Mouse (Mus musculus): ENCODE data around the gene Gm20388. TPM values are rescaled to one million over a fixed set of nuclear protein-coding genes. Genes with fewer than 3 reads are reported as not detected.

Gm20388 gene
- polyA plus RNA-seq, 1 experiment from 2014 or later, result 5.5 TPM

DNA sequence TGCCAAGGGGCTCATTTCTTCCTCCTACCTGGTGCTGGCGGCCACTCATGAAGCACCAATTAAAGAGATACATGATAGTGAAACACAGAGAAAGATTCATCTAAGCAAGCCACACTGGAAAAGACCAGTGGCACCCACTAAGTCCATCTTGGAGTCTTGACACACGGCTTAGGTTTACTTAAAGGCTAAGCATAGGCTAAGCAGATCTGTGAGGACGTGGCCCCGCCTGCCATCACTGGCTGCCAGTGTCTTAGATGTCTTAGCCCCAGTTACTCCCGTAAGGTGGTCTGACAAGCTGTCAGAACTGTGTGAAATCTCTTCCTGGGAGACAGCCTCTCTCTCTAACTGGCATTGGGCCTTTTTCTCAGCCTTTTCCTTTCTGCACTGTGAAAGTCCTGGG, 404.3 kb downstream of the Gm20388 start:
- Histone ChIP-seq H3K27me3 (ENCODE audit: poor library complexity, severe bottlenecking) (peaks cover 85% of the 10 kb centered on the region), H3K36me3 (replicated peaks) (no peaks in the 10 kb centered on the region), H3K27ac (no peak overlapping the region), H3K4me3 (no peak overlapping the region), H3K4me1 (peaks cover 67% of the 10 kb centered on the region), H3K9me3 (no peaks in the 10 kb centered on the region)
- no peak for DNase-seq (ENCODE audit: extremely low spot score, low spot score)
- WGBS, result 83% methylated on average over 5 of the region's 5 CpGs

DNA sequence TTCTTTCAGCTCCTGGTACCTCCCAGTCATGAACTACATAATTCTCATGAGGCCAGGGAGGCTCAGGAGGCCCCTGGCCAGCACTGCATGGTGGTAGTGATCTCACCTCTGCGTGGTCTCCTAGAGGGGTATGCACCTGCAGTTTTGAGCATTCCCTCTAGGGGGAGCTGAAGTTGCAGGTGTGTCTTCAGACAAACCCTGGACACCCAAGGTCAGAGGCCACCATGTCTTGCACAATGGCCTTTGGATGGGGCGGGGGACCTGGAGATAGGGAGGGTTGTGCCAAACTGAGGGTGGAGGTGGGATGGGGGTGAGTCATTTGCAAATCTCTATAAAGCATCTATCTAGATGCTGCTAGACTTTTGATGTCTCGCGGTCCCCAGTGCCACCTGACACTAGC, 405.0 kb downstream of the Gm20388 start:
- Histone ChIP-seq H3K4me1 (peaks cover 61% of the 10 kb centered on the region), H3K27ac (no peak overlapping the region), H3K9me3 (no peaks in the 10 kb centered on the region), H3K4me3 (no peak overlapping the region), H3K27me3 (ENCODE audit: poor library complexity, severe bottlenecking) (peaks cover 78% of the 10 kb centered on the region), H3K36me3 (replicated peaks) (no peaks in the 10 kb centered on the region)
- WGBS, result 77% methylated on average over 4 of the region's 4 CpGs
- no peak for DNase-seq (ENCODE audit: extremely low spot score, low spot score)

DNA sequence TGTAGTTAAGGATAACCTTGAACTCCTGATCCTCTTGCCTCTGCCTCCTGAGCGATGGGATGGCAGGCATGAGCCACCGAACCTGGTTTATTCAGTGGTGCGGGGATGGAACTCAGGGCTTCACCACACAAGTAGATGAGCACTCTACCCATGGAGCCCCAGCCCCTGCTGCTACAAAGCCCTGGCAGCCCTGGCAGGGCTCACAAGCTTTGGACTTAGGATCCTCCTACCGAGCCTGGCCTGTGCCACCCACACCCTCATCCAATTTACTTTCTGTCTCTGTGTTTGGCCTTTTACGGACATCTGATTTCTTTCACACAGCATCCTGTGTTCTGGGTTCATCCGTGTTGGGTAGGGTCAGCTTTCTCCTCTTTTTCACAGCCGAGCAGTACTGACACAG, 406.1 kb downstream of the Gm20388 start:
- Histone ChIP-seq H3K4me1 (peaks cover 54% of the 10 kb centered on the region), H3K9me3 (no peaks in the 10 kb centered on the region), H3K27ac (no peak overlapping the region), H3K4me3 (no peak overlapping the region), H3K36me3 (replicated peaks) (no peaks in the 10 kb centered on the region), H3K27me3 (ENCODE audit: poor library complexity, severe bottlenecking) (peaks cover 67% of the 10 kb centered on the region)
- WGBS, result 85% methylated on average over 7 of the region's 7 CpGs
- DNase-seq (ENCODE audit: extremely low spot score, low spot score), result no peak

DNA sequence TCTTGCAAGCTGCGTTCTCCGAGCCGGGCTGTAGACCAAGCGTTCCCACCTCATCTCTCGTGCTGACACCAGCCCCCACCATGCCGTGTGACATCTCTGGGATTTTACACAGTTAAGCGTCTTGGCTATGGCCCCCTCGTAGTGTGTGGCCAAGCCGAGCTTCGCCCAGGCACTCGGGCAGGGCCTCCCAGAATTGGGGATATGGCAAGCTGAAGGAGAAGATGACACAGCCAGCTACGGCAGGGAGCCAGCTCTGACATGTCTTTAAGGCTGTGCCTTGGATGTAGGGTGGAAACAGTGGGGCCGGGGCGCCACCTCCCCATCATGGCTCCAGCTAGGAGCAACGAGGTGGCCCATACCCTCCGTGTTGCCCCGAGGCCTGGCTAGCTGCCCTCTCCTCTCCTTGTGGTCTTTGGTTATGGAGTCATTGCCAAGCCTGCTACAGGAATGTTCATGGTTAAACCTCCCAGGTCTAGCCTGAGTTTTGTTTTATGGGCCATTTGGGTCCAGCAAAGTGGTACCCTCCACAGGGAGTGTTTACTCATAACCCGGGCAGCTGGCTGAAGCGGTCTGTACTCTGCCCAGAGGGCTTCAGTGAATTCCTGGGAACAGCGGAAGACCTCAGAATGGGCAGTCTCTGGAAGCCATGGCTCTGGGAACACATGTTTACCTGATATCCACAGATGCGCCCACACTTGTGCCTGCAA, 406.6 kb downstream of the Gm20388 start:
- DNase-seq (ENCODE audit: extremely low spot score, low spot score), result no peak
- 90% methylated on average over 21 of the region's 21 CpGs for whole genome bisulfite sequencing
- H3K4me3 ChIP-seq, result no peak overlapping the region
- H3K4me1 ChIP-seq, result peaks cover 57% of the 10 kb centered on the region
- no peaks in the 10 kb centered on the region for H3K36me3 ChIP-seq (replicated peaks)
- H3K27me3 ChIP-seq (ENCODE audit: poor library complexity, severe bottlenecking), result peaks cover 62% of the 10 kb centered on the region
- H3K27ac ChIP-seq, result peak overlapping the region; percentile 67
- H3K9me3 ChIP-seq, result no peaks in the 10 kb centered on the region

DNA sequence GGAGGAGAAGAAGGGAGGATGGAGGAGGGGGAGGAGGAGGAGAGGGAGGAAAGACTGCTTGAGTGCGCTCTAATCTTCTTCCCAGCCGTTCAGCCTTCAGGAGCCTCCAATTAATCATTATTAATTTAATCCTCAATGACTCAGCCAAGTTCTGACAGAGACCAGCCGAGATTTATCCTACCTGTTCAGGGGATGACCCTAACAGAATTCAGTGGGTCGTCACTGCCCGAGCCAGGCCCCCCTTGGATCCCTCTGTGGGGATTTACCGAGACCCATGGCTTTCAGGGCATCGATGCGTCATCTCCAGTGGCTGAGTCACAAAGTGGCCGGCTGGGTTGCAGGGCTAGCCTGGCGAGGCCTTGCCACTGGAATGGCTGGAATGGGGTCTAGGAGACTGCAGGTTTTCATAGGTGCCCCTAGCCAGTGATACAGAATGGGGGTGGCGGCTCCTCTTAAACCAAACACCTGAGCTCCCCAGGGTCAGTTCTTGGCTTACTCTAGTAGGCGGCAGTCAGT, 407.9 kb downstream of the Gm20388 start:
- Histone ChIP-seq H3K27ac (peak overlapping the region; percentile 67), H3K4me1 (peaks cover 67% of the 10 kb centered on the region), H3K36me3 (replicated peaks) (no peaks in the 10 kb centered on the region), H3K27me3 (ENCODE audit: poor library complexity, severe bottlenecking) (peaks cover 52% of the 10 kb centered on the region), H3K4me3 (no peak overlapping the region), H3K9me3 (no peaks in the 10 kb centered on the region)
- no peak for DNase-seq (ENCODE audit: extremely low spot score, low spot score)
- WGBS, result 71% methylated on average over 12 of the region's 12 CpGs

DNA sequence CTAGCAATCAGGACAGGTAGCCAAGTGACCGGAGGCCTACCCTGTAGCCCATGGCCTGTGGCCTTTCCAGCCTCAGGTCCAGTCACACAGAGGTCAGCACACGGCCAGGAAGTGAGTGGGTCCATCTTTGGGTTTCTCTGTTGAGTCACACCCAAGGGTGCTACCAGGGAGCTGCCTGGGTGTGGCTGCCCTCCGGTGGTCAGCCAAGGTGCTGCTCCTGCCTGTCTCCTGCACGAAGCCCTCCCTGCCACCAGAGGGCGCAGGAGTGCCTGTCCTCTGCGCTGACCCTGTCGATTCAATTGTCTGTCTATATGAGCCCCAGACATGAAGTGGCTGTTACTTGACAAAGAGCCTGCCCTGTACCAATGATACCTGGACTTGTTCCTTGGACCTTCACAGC, 408.8 kb downstream of the Gm20388 start:
- no peaks in the 10 kb centered on the region for H3K9me3 ChIP-seq
- WGBS, result 22% methylated on average over 7 of the region's 7 CpGs
- H3K27me3 ChIP-seq (ENCODE audit: poor library complexity, severe bottlenecking), result peaks cover 52% of the 10 kb centered on the region
- DNase-seq (ENCODE audit: extremely low spot score, low spot score), result peak; percentile 79
- no peaks in the 10 kb centered on the region for H3K36me3 ChIP-seq (replicated peaks)
- peaks cover 73% of the 10 kb centered on the region for H3K4me1 ChIP-seq
- no peak overlapping the region for H3K4me3 ChIP-seq
- peak overlapping the region; percentile 60 for H3K27ac ChIP-seq

DNA sequence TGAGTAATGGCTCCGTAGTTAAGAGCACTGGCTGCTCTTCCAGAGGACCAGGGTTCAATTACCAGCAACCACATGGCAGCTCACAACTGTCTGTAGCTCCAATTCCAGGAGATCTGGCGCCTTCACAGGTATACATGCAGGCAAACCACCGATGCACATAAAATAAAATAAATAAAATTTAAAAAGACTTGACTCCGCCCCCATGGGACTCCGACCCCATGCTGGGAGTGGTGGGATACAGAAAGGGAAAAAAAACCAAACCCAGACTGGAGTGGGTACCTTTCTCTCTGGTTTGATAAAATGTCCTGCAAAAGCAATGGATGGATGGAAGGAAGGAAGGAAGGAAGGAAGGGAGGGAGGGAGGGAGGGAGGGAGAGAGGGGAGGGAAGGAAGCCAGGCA, 409.5 kb downstream of the Gm20388 start:
- peak overlapping the region; percentile 60; the same call in 1 of the 2 replicates for H3K27ac ChIP-seq
- peaks cover 75% of the 10 kb centered on the region for H3K4me1 ChIP-seq

DNA sequence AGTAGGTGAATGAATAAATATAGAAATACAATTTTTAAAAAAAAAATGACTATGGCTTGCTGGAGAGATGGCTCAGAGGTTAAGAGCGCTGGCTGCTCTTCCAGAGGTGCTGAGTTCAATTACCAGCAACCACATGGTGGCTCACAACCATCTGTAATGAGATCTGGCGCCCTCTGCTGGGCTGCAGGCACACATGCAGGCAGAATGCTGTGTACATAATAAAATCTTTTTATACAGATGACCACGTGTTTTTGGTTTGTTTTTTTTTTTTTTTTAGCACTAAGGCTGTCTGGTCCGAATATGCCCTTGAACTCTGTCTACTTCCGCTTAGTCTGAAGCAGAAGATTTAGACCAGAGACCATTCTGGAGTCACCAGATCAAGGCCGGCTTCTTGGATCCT, 411.1 kb downstream of the Gm20388 start:
- 40% methylated on average over 6 of the region's 6 CpGs for WGBS
- DNase-seq (ENCODE audit: extremely low spot score, low spot score), result no peak
- Histone ChIP-seq H3K9me3 (no peaks in the 10 kb centered on the region), H3K4me3 (no peak overlapping the region), H3K36me3 (replicated peaks) (no peaks in the 10 kb centered on the region), H3K4me1 (peaks cover 84% of the 10 kb centered on the region), H3K27ac (peak overlapping the region; percentile 87), H3K27me3 (ENCODE audit: poor library complexity, severe bottlenecking) (peaks cover 52% of the 10 kb centered on the region)

More for the DNA sequence above, 409.5 kb downstream of the Gm20388 start:
- DNase-seq (ENCODE audit: extremely low spot score, low spot score), result no peak
- no peaks in the 10 kb centered on the region for H3K9me3 ChIP-seq
- H3K27me3 ChIP-seq (ENCODE audit: poor library complexity, severe bottlenecking), result peaks cover 52% of the 10 kb centered on the region
- no peaks in the 10 kb centered on the region for H3K36me3 ChIP-seq (replicated peaks)
- H3K4me3 ChIP-seq, result no peak overlapping the region
- WGBS, result 89% methylated on average over 5 of the region's 5 CpGs

DNA sequence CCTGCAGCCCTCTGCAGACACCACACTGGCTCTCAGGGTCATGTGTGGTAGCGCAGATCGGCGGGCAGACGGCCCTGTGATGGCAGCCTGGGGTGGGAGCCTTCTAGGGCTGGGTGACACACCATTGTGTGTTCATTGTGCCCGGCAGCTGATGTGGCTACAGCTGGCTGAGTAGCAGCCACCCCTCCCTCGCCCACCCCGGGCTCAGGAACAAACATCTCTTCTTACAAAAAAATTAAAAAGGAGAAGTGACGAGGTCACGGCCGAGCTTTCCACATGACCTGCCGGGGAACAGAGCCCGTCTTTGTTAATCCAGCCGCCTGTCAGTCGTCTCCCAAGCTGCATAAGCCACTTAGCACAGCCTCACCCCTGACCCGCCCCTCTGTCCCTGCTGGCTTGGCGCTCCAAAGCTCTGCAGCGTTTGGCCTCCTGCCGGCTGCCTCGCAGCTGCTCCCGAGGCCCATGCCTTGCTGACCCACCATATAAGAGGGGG, 412.4 kb downstream of the Gm20388 start:
- Histone ChIP-seq H3K4me3 (peak overlapping the region; percentile 29), H3K36me3 (replicated peaks) (no peaks in the 10 kb centered on the region), H3K4me1 (peaks cover 82% of the 10 kb centered on the region), H3K27me3 (ENCODE audit: poor library complexity, severe bottlenecking) (peaks cover 45% of the 10 kb centered on the region), H3K27ac (peak overlapping the region; percentile 87), H3K9me3 (no peaks in the 10 kb centered on the region)
- peak; percentile 87 for DNase-seq (ENCODE audit: extremely low spot score, low spot score)
- WGBS, result 2% methylated on average over 20 of the region's 20 CpGs

DNA sequence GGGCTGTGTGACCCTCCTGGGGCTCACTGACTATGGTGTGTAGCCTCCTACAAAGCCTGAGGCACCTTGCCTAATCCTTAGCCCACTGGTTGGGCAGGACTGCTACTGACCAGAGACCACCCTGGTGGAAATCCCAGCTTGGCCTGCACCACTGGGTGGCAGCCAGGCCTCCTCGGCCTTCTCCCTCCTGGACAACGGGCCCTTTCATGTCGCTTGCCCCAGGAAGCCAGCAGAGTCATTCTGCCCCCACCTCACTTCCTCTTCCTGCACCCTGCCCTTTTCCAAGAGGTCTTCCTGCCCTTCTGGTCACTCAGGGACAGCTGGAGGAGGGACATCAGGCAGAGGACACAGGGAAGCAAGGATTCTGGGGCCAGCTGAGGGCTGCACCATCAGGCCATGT, 413.9 kb downstream of the Gm20388 start:
- DNase-seq (ENCODE audit: extremely low spot score, low spot score), result no peak
- Histone ChIP-seq H3K4me3 (no peak overlapping the region), H3K27ac (peak overlapping the region; percentile 87), H3K27me3 (ENCODE audit: poor library complexity, severe bottlenecking) (peaks cover 52% of the 10 kb centered on the region), H3K36me3 (replicated peaks) (no peaks in the 10 kb centered on the region), H3K4me1 (peaks cover 82% of the 10 kb centered on the region), H3K9me3 (no peaks in the 10 kb centered on the region)
- 47% methylated on average over 3 of the region's 3 CpGs for WGBS

DNA sequence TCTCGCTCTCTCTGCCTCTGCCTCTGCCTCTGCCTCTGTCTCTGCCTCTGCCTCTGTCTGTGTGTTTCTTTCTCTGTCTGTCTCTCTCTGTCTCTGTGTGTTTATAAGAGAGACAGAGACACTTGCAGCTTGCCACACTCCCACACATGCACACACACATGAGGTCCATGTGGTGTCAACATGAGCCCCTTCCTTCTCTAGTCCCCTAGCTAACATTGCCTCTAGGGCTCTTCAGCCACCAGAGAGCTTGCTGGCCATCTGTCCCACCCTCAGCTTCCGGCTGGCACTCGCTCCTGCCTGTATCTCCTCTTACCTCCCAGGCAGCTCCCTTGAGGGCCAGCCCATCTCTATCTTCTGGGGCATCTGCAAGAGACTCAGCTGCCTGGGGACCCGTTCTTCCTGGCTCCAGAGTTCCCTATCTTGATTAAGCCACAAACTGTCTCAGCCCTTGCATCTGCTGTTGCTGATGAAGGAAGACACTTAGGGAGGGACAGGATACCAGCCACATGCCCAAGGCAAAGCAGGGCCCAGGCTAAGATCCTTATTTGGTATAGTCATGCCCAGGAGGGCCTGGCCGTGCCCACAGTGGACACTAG, 414.6 kb downstream of the Gm20388 start:
- Histone ChIP-seq H3K27ac (peak overlapping the region; percentile 87), H3K4me3 (no peak overlapping the region), H3K27me3 (ENCODE audit: poor library complexity, severe bottlenecking) (peaks cover 59% of the 10 kb centered on the region), H3K4me1 (peaks cover 83% of the 10 kb centered on the region), H3K36me3 (replicated peaks) (no peaks in the 10 kb centered on the region), H3K9me3 (no peaks in the 10 kb centered on the region)
- WGBS, result 77% methylated on average over 5 of the region's 5 CpGs
- no peak for DNase-seq (ENCODE audit: extremely low spot score, low spot score)

DNA sequence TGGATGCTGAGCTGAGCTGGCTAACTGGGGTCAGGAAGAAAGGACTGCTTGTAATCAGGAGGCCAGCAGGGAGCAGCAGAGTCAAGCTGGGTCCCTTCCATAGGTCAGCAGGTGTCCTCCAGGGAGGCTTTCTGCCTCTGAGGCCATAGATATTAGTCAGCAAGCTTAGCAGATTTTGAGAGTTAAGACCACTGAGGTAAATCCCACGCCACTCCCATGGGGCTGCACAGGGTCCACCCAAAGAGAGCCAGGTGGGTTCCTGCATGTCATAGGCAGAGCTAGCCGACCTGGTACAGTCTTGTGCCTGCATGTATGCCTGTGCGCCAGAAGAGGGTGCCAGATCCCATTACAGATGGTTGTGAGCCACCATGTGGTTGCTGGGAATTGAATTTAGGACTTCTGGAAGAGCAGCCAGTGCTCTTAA, 416.5 kb downstream of the Gm20388 start:
- Histone ChIP-seq H3K27ac (peak overlapping the region; percentile 73), H3K4me1 (peaks cover 88% of the 10 kb centered on the region), H3K36me3 (replicated peaks) (no peaks in the 10 kb centered on the region), H3K27me3 (ENCODE audit: poor library complexity, severe bottlenecking) (peaks cover 78% of the 10 kb centered on the region), H3K9me3 (no peaks in the 10 kb centered on the region), H3K4me3 (no peak overlapping the region)
- no peak for DNase-seq (ENCODE audit: extremely low spot score, low spot score)
- WGBS, result 49% methylated on average over 3 of the region's 3 CpGs

DNA sequence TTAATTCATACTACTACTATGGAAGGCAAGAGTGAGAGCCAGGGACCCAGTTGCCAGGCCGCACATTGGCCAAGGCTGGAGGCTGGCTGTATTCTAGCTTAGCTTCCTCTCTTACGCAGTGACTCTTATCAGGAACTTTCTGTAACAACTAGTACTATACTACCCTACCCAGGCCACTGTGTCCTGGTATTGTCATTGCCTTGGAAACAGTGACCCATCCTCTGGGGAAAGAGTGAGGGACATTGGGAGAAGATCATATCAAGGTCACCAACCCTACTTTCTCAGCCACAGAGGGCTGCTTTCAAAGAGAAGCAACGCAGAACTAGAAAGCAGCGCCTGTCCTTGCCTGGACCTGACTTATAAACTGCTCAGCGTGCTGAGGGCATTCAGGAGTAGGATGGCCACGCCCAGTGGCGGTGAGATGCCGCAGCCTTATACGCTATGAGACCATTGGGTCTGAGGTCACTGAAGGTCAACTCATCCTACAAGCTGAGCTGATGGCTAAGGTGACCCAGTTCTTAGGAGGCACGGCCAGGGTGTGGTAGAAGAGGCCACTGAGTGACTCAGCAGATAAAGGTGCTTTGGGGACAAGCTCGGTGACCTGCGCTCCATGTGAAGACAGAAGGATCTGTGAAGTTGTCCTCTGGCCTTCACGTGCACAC, 417.9 kb downstream of the Gm20388 start:
- H3K27ac ChIP-seq, result 0 out of 2 replicates have a peak overlapping the region, but pooled peaks have one; percentile 9
- WGBS, result 90% methylated on average over 13 of the region's 13 CpGs
- no peak overlapping the region for H3K4me3 ChIP-seq
- no peak for DNase-seq (ENCODE audit: extremely low spot score, low spot score)
- H3K36me3 ChIP-seq (replicated peaks), result no peaks in the 10 kb centered on the region
- H3K9me3 ChIP-seq, result no peaks in the 10 kb centered on the region
- H3K27me3 ChIP-seq (ENCODE audit: poor library complexity, severe bottlenecking), result peaks cover 91% of the 10 kb centered on the region
- peaks cover 88% of the 10 kb centered on the region for H3K4me1 ChIP-seq
